Mouse (Mus musculus): ENCODE measurements at regions not wholly inside any gene's neighbourhood (a gene's known extent, or its start where the extent isn't known, plus 50 kb on each side); places are given as distances from the start of the nearest gene placed in this dataset.

DNA sequence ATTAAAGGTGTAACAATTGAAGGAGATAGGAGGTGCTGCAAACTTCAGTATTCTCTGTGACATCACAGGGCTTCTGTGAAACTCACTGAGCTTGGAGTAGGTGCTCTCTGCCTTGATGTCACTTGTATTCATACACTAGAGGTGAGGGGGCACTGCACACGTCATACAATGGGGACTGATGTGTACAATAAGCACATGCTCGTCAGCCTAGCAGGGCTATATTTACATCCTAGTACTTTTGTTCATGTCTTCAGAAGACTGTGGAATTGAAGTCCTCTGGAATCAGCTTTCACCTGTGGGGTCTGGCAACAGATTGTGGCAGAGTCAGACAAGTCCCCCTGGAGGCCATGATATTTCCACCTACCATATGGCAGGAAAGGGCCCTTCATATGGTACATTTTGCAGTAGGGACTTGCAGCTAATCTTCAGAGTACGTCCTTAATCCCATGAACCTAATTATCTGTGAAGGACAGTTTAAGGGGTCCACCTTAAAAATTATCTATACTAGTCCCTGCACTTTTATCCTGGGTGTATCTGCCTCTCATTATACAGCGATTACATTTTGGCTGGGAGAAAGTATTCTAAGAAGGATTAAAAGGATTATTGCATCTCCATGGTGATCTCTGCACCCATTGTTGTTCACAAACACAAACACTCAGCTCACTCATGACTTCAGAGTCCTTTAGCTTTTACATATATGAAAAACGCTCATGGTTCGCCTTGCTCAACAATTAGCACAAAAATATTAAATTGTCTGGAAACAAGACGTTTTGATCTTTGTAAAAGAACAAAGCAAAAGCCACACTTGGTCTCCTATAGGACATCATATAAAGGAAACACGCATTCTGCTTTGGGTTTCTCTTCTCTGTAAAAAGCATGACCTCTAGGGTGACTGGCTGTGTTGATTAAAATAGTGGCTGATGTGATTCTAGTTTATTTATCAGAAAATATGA, 324.1 kb upstream of the Itga1 start:
- no peak overlapping the region for H3K27ac ChIP-seq (ENCODE audit: insufficient read depth, low read depth)
- DNase-seq (ENCODE audit: extremely low read depth): no peak
- no peak for TF ChIP-seq EP300 (IDR thresholded peaks at IDR 0.05; ENCODE audit: low read length)
- no peak overlapping the region for H3K9ac ChIP-seq (ENCODE audit: insufficient read depth, low read depth)
- no peaks in the 10 kb centered on the region for H3K79me2 ChIP-seq (replicated peaks; ENCODE audit: control insufficient read depth, extremely low read depth, insufficient read depth, poor library complexity, severe bottlenecking)
- H3K4me3 ChIP-seq (replicated peaks in 1 of 3; ENCODE audit: low read depth in 2 of 3, low read length in 2 of 3, poor library complexity in 1 of 3): no peak overlapping the region
- dilution Hi-C loops (cut with MboI; ENCODE audit: extremely low pct_ligation_motif_present, extremely low pct_unique_long_range_greater_than_20kb, low sequenced_read_pairs) (no loop called here), in situ Hi-C loops (cut with MboI; ENCODE audit: low pct_ligation_motif_present, low pct_unique_long_range_greater_than_20kb, low sequenced_read_pairs) (no loop called here)
- H3K36me3 ChIP-seq (replicated peaks in 1 of 2; ENCODE audit: control insufficient read depth in 1 of 2, insufficient read depth in 1 of 2, low read length in 1 of 2): no peaks in the 10 kb centered on the region
- H3K9me3 ChIP-seq (replicated peaks; ENCODE audit: low read length): peaks cover 28% of the 10 kb centered on the region
- H3K27me3 ChIP-seq (replicated peaks): no peaks in the 10 kb centered on the region
- no peak overlapping the region for H3K4me2 ChIP-seq (ENCODE audit: insufficient read depth, low read depth, poor library complexity, severe bottlenecking)
- H3K4me1 ChIP-seq (ENCODE audit: control insufficient read depth in 1 of 2, insufficient read depth in 2 of 2): no peaks in the 10 kb centered on the region

DNA sequence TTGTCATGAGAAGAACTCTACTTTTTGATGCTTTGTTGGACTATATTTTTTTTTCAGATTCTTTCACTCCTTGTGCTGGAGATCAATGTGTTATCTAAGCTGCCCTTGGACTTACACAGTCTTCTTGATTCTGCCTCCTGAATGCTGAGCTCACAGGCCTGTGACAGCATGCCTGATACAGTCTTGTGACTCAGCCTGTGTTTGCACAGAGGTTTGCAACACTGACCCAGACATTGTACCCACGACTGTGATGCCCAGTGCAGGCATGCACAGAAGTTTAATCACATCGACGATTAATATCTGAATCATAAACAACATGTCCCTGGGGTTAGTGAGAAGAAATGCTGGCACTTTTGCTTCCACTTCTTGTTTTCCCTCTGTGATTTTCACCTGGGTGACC, 322.0 kb upstream of the Itga1 start:
- in situ Hi-C loops (cut with MboI; ENCODE audit: low pct_ligation_motif_present, low pct_unique_long_range_greater_than_20kb, low sequenced_read_pairs) (no loop called here), dilution Hi-C loops (cut with MboI; ENCODE audit: extremely low pct_ligation_motif_present, extremely low pct_unique_long_range_greater_than_20kb, low sequenced_read_pairs) (no loop called here)
- Histone ChIP-seq H3K4me2 (ENCODE audit: insufficient read depth, low read depth, poor library complexity, severe bottlenecking) (no peak overlapping the region), H3K4me1 (ENCODE audit: control insufficient read depth in 1 of 2, insufficient read depth in 2 of 2) (no peaks in the 10 kb centered on the region), H3K36me3 (replicated peaks in 1 of 2; ENCODE audit: control insufficient read depth in 1 of 2, insufficient read depth in 1 of 2, low read length in 1 of 2) (no peaks in the 10 kb centered on the region), H3K27ac (ENCODE audit: insufficient read depth, low read depth) (no peak overlapping the region), H3K27me3 (replicated peaks) (no peaks in the 10 kb centered on the region), H3K4me3 (replicated peaks in 1 of 3; ENCODE audit: low read depth in 2 of 3, low read length in 2 of 3, poor library complexity in 1 of 3) (no peak overlapping the region), H3K9me3 (replicated peaks; ENCODE audit: low read length) (peaks cover 25% of the 10 kb centered on the region), H3K79me2 (replicated peaks; ENCODE audit: control insufficient read depth, extremely low read depth, insufficient read depth, poor library complexity, severe bottlenecking) (no peaks in the 10 kb centered on the region), H3K9ac (ENCODE audit: insufficient read depth, low read depth) (no peak overlapping the region)
- TF ChIP-seq ETS1 (conservative IDR thresholded peaks at IDR 0.05; ENCODE audit: low read depth, low read length) (no peak), HCFC1 (IDR thresholded peaks at IDR 0.05; ENCODE audit: low read depth, low read length) (no peak), KAT2A (IDR thresholded peaks at IDR 0.05; ENCODE audit: insufficient replicate concordance, low read length) (no peak), BHLHE40 (IDR thresholded peaks at IDR 0.05; ENCODE audit: low read depth, low read length) (no peak), MEF2A (IDR thresholded peaks at IDR 0.05; ENCODE audit: borderline replicate concordance, low read depth, low read length) (no peak), CTCF (conservative IDR thresholded peaks at IDR 0.05 in 1 of 2, IDR thresholded peaks at IDR 0.05 in 1 of 2; ENCODE audit: low read depth in 2 of 2, low read length in 2 of 2) (no peak), JUN (IDR thresholded peaks at IDR 0.05; ENCODE audit: insufficient read depth, low read depth, low read length) (no peak), SIN3A (IDR thresholded peaks at IDR 0.05; ENCODE audit: low read length) (no peak), MAX (IDR thresholded peaks at IDR 0.05; ENCODE audit: low read length) (no peak), MAFK (IDR thresholded peaks at IDR 0.05; ENCODE audit: insufficient replicate concordance, low read length) (no peak), TBP (conservative IDR thresholded peaks at IDR 0.05; ENCODE audit: low read depth, low read length) (no peak), PAX5 (IDR thresholded peaks at IDR 0.05; ENCODE audit: low read length) (no peak), MYC (IDR thresholded peaks at IDR 0.05; ENCODE audit: low read depth, low read length) (no peak), NELFE (IDR thresholded peaks at IDR 0.05; ENCODE audit: low read depth, low read length) (no peak), USF1 (IDR thresholded peaks at IDR 0.05; ENCODE audit: low read depth, low read length) (no peak), ELF1 (IDR thresholded peaks at IDR 0.05; ENCODE audit: low read depth, low read length) (no peak), CHD1 (IDR thresholded peaks at IDR 0.05; ENCODE audit: low read depth, low read length) (no peak), ZNF384 (IDR thresholded peaks at IDR 0.05; ENCODE audit: low read depth, low read length) (no peak), TCF12 (IDR thresholded peaks at IDR 0.05; ENCODE audit: low read depth, low read length) (no peak)
- no peak for DNase-seq (ENCODE audit: extremely low read depth)
